Mouse (Mus musculus) bone marrow macrophage, adult 2 months (primary cell): ENCODE measurements around the gene Rslcan18.
"Not testable (repeated sequence)": the region's sequence is repeated elsewhere in the genome, so short reads cannot be mapped to it uniquely, and the experiment has no call there.

Experiments
- CTCF ChIP-seq: IDR thresholded peaks from 2 replicates; pipeline ENCODE4 v1.5.1; 2012; ENCODE audit warnings: low read depth, mild to moderate bottlenecking, low read length, moderate library complexity
- POLR2A ChIP-seq: IDR thresholded peaks from 2 replicates; pipeline ENCODE4 v1.6.1; 2012; ENCODE audit warnings: mild to moderate bottlenecking, low read depth, low read length, borderline replicate concordance

DNA sequence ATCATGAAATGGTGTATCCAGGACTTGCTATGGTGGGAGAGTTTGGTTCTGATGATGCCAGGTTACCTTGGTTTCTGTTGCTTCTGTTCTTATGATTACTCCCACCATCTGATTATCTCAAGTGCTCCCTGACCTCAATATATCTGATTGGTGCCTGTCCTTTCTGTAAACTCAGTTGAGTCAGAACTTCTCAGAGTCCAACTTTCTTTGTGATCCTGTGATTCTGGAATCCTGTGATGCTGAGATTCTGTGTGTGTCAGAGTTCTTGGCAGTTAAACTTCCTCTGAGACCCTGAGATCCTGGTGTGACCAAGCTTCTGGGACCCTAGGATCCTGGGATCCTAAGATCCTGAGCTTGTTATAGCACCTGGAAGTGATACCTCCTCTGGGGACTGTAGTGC is 5.3 kb upstream of the Rslcan18 start, which contains the start of gene Zfp759:
- not testable (repeated sequence) for TF ChIP-seq CTCF, POLR2A
